Mouse (Mus musculus) kidney, postnatal 10 days (tissue): ENCODE data around the gene Irx2.

ENCODE experiments used
- DNase-seq: peaks from one replicate; pipeline ENCODE4 v3.0.0; 2021; ENCODE audit warnings: mixed read lengths

The Irx2 gene

GRCm38 (mm10) chr13:72628462-72628916, at the start of gene Irx2:
TSS of gene Irx2 (plus strand) at chr13:72628820.
- peak; percentile 88 for DNase-seq

- DNase-seq = no peak
Observed at GRCm38 (mm10) chr13:72581276-72581675, 47.3 kb upstream of the Irx2 start.

- DNase-seq = no peak
Observed at GRCm38 (mm10) chr13:72592526-72592925, 36.1 kb upstream of the Irx2 start.

GRCm38 (mm10) chr13:72593310-72593709, 35.3 kb upstream of the Irx2 start:
- DNase-seq = no peak

- no peak for DNase-seq
Observed at GRCm38 (mm10) chr13:72593710-72594111, 34.9 kb upstream of the Irx2 start.

- DNase-seq = no peak
Observed at GRCm38 (mm10) chr13:72599254-72599653, 29.4 kb upstream of the Irx2 start.

GRCm38 (mm10) chr13:72608706-72609105, 19.9 kb upstream of the Irx2 start:
- DNase-seq = no peak

- no peak for DNase-seq
Observed at GRCm38 (mm10) chr13:72610277-72610676, 18.3 kb upstream of the Irx2 start.

- peak; percentile 62 for DNase-seq
Observed at GRCm38 (mm10) chr13:72623926-72624846, 4.4 kb upstream of the Irx2 start.

- DNase-seq = no peak
Observed at GRCm38 (mm10) chr13:72624847-72625170, 3.8 kb upstream of the Irx2 start.

GRCm38 (mm10) chr13:72625236-72625950, 3.2 kb upstream of the Irx2 start:
- DNase-seq = peak; percentile 54

- DNase-seq = peak; percentile 74
Observed at GRCm38 (mm10) chr13:72627391-72628321, 964 bp upstream of the Irx2 start.

GRCm38 (mm10) chr13:72628935-72629631, 463 bp downstream of the Irx2 start:
- peak; percentile 34 for DNase-seq

GRCm38 (mm10) chr13:72629806-72630205, 1.2 kb downstream of the Irx2 start:
- no peak for DNase-seq

GRCm38 (mm10) chr13:72630501-72631372, 2.1 kb downstream of the Irx2 start:
- no peak for DNase-seq

GRCm38 (mm10) chr13:72631373-72632021, 2.9 kb downstream of the Irx2 start:
- peak; percentile 32 for DNase-seq

GRCm38 (mm10) chr13:72632361-72632760, 3.7 kb downstream of the Irx2 start:
- no peak for DNase-seq

- DNase-seq = no peak
Observed at GRCm38 (mm10) chr13:72633097-72633496, 4.5 kb downstream of the Irx2 start.

GRCm38 (mm10) chr13:72634752-72635315, 6.2 kb downstream of the Irx2 start:
- no peak for DNase-seq

- no peak for DNase-seq
Observed at GRCm38 (mm10) chr13:72636331-72636851, 7.8 kb downstream of the Irx2 start.
